Mouse (Mus musculus) cerebellum, adult (tissue): Measurements from ENCODE around the gene Tbc1d9b.
"Not testable (repeated sequence)": the region's sequence is repeated elsewhere in the genome, so short reads cannot be mapped to it uniquely, and the experiment has no call there.

ENCODE experiments used
- ATAC-seq: cut with Nextera tagmentation; 2 replicates; pipeline ENCODE4 v1.9.2; 2017; ENCODE audit warnings: mild to moderate bottlenecking, moderate library complexity, mixed read lengths; ENCODE audit not compliant: insufficient number of reproducible peaks, low FRiP score, low TSS enrichment

Gene Tbc1d9b

GRCm38 (mm10) chr11:50130811-50131766, at the start of gene Tbc1d9b:
Gene Tbc1d9b, plus strand, starts transcription at chr11:50131396.
- ATAC-seq, result peak; percentile 87

- ATAC-seq, result no peak
These were observed 45.0 kb upstream of the Tbc1d9b start for GRCm38 (mm10) chr11:50086211-50086610.

- ATAC-seq, result no peak
These were observed 41.4 kb upstream of the Tbc1d9b start for GRCm38 (mm10) chr11:50089840-50090239.

GRCm38 (mm10) chr11:50090982-50091675, 40.1 kb upstream of the Tbc1d9b start:
- ATAC-seq, result peak; percentile 79

GRCm38 (mm10) chr11:50091681-50092080, 39.5 kb upstream of the Tbc1d9b start:
- no peak for ATAC-seq

GRCm38 (mm10) chr11:50095661-50096060, 35.5 kb upstream of the Tbc1d9b start:
- no peak for ATAC-seq

GRCm38 (mm10) chr11:50097091-50097490, 34.1 kb upstream of the Tbc1d9b start:
- ATAC-seq, result no peak

GRCm38 (mm10) chr11:50098961-50099481, 32.2 kb upstream of the Tbc1d9b start:
- ATAC-seq, result no peak

- no peak for ATAC-seq
These were observed 31.5 kb upstream of the Tbc1d9b start for GRCm38 (mm10) chr11:50099692-50100091.

GRCm38 (mm10) chr11:50100548-50101307, 30.5 kb upstream of the Tbc1d9b start:
- peak; percentile 68; the same call in 1 of the 2 replicates for ATAC-seq

GRCm38 (mm10) chr11:50101962-50102361, 29.2 kb upstream of the Tbc1d9b start:
- not testable (repeated sequence) for ATAC-seq

- no peak for ATAC-seq
These were observed 27.2 kb upstream of the Tbc1d9b start for GRCm38 (mm10) chr11:50104016-50104415.

GRCm38 (mm10) chr11:50105237-50105636, 26.0 kb upstream of the Tbc1d9b start:
- ATAC-seq, result no peak

- ATAC-seq, result no peak
These were observed 25.2 kb upstream of the Tbc1d9b start for GRCm38 (mm10) chr11:50106024-50106423.

- ATAC-seq, result no peak
These were observed 22.4 kb upstream of the Tbc1d9b start for GRCm38 (mm10) chr11:50108823-50109244.

- no peak for ATAC-seq
These were observed 16.9 kb upstream of the Tbc1d9b start for GRCm38 (mm10) chr11:50114329-50114728.

GRCm38 (mm10) chr11:50122631-50123081, 8.5 kb upstream of the Tbc1d9b start:
- peak; percentile 82 for ATAC-seq

GRCm38 (mm10) chr11:50127781-50128180, 3.4 kb upstream of the Tbc1d9b start:
- no peak for ATAC-seq

- no peak for ATAC-seq
These were observed 605 bp downstream of the Tbc1d9b start for GRCm38 (mm10) chr11:50131801-50132201.

- ATAC-seq, result no peak
These were observed 1.1 kb downstream of the Tbc1d9b start for GRCm38 (mm10) chr11:50132265-50132664.
